37 mouse cellular contexts compared by ENCODE assay signal in the genomic region with DNA sequence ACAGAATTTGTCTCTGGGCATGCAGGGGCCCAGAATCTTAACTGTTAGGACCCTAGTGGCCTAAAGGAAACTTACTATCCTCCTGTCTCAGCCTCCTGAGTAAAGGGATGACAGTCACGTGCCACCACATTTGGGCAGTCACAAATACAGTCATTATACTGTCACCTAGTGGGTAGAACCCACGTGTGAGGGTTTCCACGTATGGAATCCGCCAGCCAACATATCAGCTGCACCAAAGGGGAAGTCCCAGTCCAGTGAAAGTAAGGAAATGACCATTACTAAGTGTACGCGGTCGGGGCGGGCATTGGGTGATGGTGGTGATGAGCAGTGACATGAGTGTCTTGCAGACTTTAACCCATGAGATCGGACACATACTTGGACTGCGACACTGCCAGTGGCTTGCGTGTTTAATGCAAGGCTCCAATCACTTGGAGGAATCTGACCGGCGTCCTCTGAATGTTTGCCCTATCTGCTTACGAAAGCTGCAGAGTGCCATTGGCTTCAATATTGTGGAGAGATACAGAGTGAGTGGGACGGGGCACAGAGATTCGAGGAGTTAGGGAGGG. TPM values are rescaled to one million over a fixed set of nuclear protein-coding genes. Genes with fewer than 3 reads are reported as not detected.
DNase-seq lines count a peak whose midpoint lies in the region; ATAC-seq and TF ChIP-seq lines count a peak whose summit lies in the region.
"Had no signal": no experiment of that assay in that cellular context is flagged by ENCODE, and none has a peak within 500 bp of the region (broad histone marks: within the 10 kb centered on the region; RNA-seq: fewer than 3 reads in every experiment).

No protein-coding gene starts in this region.

- H3K27me3 ChIP-seq in CH12.LX (replicated peaks), result no peaks in the 10 kb centered on the region
- H3K27me3 ChIP-seq in splenic B cell, adult 2 months (ENCODE audit: control insufficient read depth, insufficient read depth, low read length, poor library complexity, severe bottlenecking), result no peaks in the 10 kb centered on the region
- no peaks in the 10 kb centered on the region for H3K27me3 ChIP-seq in kidney, adult 2 months (replicated peaks; ENCODE audit: control insufficient read depth, insufficient read depth, low read length)
- peaks cover 2% of the 10 kb centered on the region; the same call in 1 of the 2 replicates for H3K27me3 ChIP-seq in forebrain, embryonic 10.5 days (ENCODE audit: poor library complexity, severe bottlenecking)
- H3K27me3 ChIP-seq: embryonic facial prominence, embryonic 12.5 days; hindbrain, embryonic 12.5 days; neural tube, embryonic 13.5 days; stomach, embryonic 15.5 days had no signal

- in situ Hi-C loops in CH12.LX (cut with MboI; ENCODE audit: low pct_ligation_motif_present, low pct_unique_long_range_greater_than_20kb, low sequenced_read_pairs), result no loop called here

- no peak overlapping the region for H3K4me2 ChIP-seq in CH12.LX (ENCODE audit: insufficient read depth, low read depth, poor library complexity, severe bottlenecking)
- H3K4me2 ChIP-seq: embryonic facial prominence, embryonic 12.5 days; heart, embryonic 11.5 days; hindbrain, embryonic 12.5 days; midbrain, embryonic 11.5 days; neural tube, embryonic 13.5 days; stomach, embryonic 15.5 days had no signal

- H3K9me3 ChIP-seq in CH12.LX (replicated peaks; ENCODE audit: low read length), result no peaks in the 10 kb centered on the region
- no peaks in the 10 kb centered on the region for H3K9me3 ChIP-seq in forebrain, embryonic 10.5 days
- H3K9me3 ChIP-seq: embryonic facial prominence, embryonic 12.5 days; hindbrain, embryonic 12.5 days; neural tube, embryonic 13.5 days; stomach, embryonic 15.5 days had no signal

- H3K27ac ChIP-seq in CH12.LX (ENCODE audit: insufficient read depth, low read depth), result no peak overlapping the region
- no peak overlapping the region for H3K27ac ChIP-seq in kidney, adult 2 months (ENCODE audit: insufficient read depth, low read depth, low read length)
- no peak overlapping the region for H3K27ac ChIP-seq in forebrain, embryonic 10.5 days
- H3K27ac ChIP-seq: embryonic facial prominence, embryonic 12.5 days; hindbrain, embryonic 12.5 days; liver, embryonic 14.5 days; neural tube, embryonic 13.5 days; stomach, embryonic 15.5 days had no signal

- H3K36me3 ChIP-seq in CH12.LX (replicated peaks in 1 of 2; ENCODE audit: control insufficient read depth in 1 of 2, insufficient read depth in 1 of 2, low read length in 1 of 2), result peaks cover 18 to 57% of the 10 kb centered on the region in 2 experiments
- H3K36me3 ChIP-seq in splenic B cell, adult 2 months (ENCODE audit: control insufficient read depth, insufficient read depth, low read length, poor library complexity, severe bottlenecking), result no peaks in the 10 kb centered on the region; the same call in none of the 2 replicates
- H3K36me3 ChIP-seq in kidney, adult 2 months (ENCODE audit: control insufficient read depth, insufficient read depth, low read length), result no peaks in the 10 kb centered on the region; the same call in 1 of the 2 replicates
- H3K36me3 ChIP-seq in forebrain, embryonic 10.5 days (replicated peaks), result peaks cover 84% of the 10 kb centered on the region

- 90% methylated on average over 16 of the region's 16 CpGs for WGBS in kidney, adult 2 months
- WGBS in forebrain, embryonic 10.5 days, result 96% methylated on average over 16 of the region's 16 CpGs

- ATAC-seq in megakaryocyte, adult 5-6 weeks (ENCODE audit: poor library complexity, severe bottlenecking), result peak; percentile 65
- ATAC-seq: forebrain, postnatal 0 days; inflammation-experienced regulatory T-cells, adult 6 months; midbrain, embryonic 16.5 days had no signal

- TF ChIP-seq CTCF in CH12.LX (conservative IDR thresholded peaks at IDR 0.05 in 1 of 2, IDR thresholded peaks at IDR 0.05 in 1 of 2; ENCODE audit: low read depth in 2 of 2, low read length in 2 of 2), result peak in 1 of 2 experiments; percentile 36; a peak in 2 of 4 replicates
- TF ChIP-seq CTCF in kidney, adult 2 months (conservative IDR thresholded peaks at IDR 0.05; ENCODE audit: insufficient read depth, insufficient read length, low read depth, low read length), result no peak

- H3K4me1 ChIP-seq in CH12.LX (ENCODE audit: control insufficient read depth in 1 of 2, insufficient read depth in 2 of 2), result peaks cover 27 to 55% of the 10 kb centered on the region in 2 experiments
- H3K4me1 ChIP-seq in kidney, adult 2 months (ENCODE audit: control insufficient read depth, insufficient read depth, low read length), result no peaks in the 10 kb centered on the region
- peaks cover 4% of the 10 kb centered on the region for H3K4me1 ChIP-seq in forebrain, embryonic 10.5 days
- H3K4me1 ChIP-seq: stomach, embryonic 15.5 days had no signal

- TF ChIP-seq EP300 in CH12.LX (IDR thresholded peaks at IDR 0.05; ENCODE audit: low read length), result no peak; the same call in 1 of the 2 replicates

- peak; percentile 20 to 24 for DNase-seq in B cell, adult 2 months
- peak; percentile 51 for DNase-seq in CH12.LX (ENCODE audit: extremely low read depth)
- DNase-seq in splenic B cell, adult 2 months (ENCODE audit: low read depth, low spot score), result peak; percentile 67
- DNase-seq in kidney, adult 2 months, result no peak
- DNase-seq in forebrain, embryonic 10.5 days (ENCODE audit: extremely low spot score, low spot score), result no peak
- DNase-seq: adrenal gland, postnatal 10 days; cerebellum, adult 8-10 months; cerebellum, postnatal 36 days; embryo, embryonic 11 days; forebrain, postnatal 0 days; gastrocnemius, postnatal 10 days; heart, postnatal 36 days; kidney, adult 18-20 months; kidney, postnatal 36 days; layer of hippocampus, postnatal 36 days; liver; lung, adult 2 months; lung, postnatal 10 days had no signal

- H3K9ac ChIP-seq in CH12.LX (ENCODE audit: insufficient read depth, low read depth), result no peak overlapping the region
- H3K9ac ChIP-seq: embryonic facial prominence, embryonic 12.5 days; forebrain, postnatal 0 days; hindbrain, embryonic 12.5 days; liver, embryonic 14.5 days; neural tube, embryonic 13.5 days; stomach, embryonic 15.5 days had no signal

- no peaks in the 10 kb centered on the region for H3K79me2 ChIP-seq in CH12.LX (replicated peaks; ENCODE audit: control insufficient read depth, extremely low read depth, insufficient read depth, poor library complexity, severe bottlenecking)

- TF ChIP-seq RAD21 in CH12.LX (IDR thresholded peaks at IDR 0.05; ENCODE audit: low read depth, low read length), result peak; percentile 17

- dilution Hi-C loops in CH12.LX (cut with MboI; ENCODE audit: extremely low pct_ligation_motif_present, extremely low pct_unique_long_range_greater_than_20kb, low sequenced_read_pairs), result no loop called here

- peak overlapping the region in 1 of 3 experiments; percentile 26 for H3K4me3 ChIP-seq in CH12.LX (replicated peaks in 1 of 3; ENCODE audit: low read depth in 2 of 3, low read length in 2 of 3, poor library complexity in 1 of 3)
- H3K4me3 ChIP-seq in kidney, adult 2 months (ENCODE audit: insufficient read depth, low read depth, low read length), result no peak overlapping the region
- H3K4me3 ChIP-seq in forebrain, embryonic 10.5 days, result no peak overlapping the region
- H3K4me3 ChIP-seq: embryonic facial prominence, embryonic 12.5 days; hindbrain, embryonic 12.5 days; myocyte; neural tube, embryonic 13.5 days; stomach, embryonic 15.5 days had no signal

- no peak for TF ChIP-seq POLR2A in CH12.LX (IDR thresholded peaks at IDR 0.05; ENCODE audit: low read depth, low read length)
- no peak for TF ChIP-seq POLR2A in kidney, adult 2 months (IDR thresholded peaks at IDR 0.05; ENCODE audit: low read depth, low read length)

TF ChIP-seq in CH12.LX, 34 proteins besides CTCF, POLR2A, EP300 and RAD21 (continues in another document):
- TF ChIP-seq MXI1 (IDR thresholded peaks at IDR 0.05; ENCODE audit: low read depth, low read length) (peak; percentile 19; the same call in 1 of the 2 replicates), TCF12 (IDR thresholded peaks at IDR 0.05; ENCODE audit: low read depth, low read length) (no peak; the same call in 1 of the 2 replicates), MAFK (IDR thresholded peaks at IDR 0.05; ENCODE audit: insufficient replicate concordance, low read length) (no peak), IRF4 (IDR thresholded peaks at IDR 0.05; ENCODE audit: low read depth, low read length) (0 out of 2 replicates have a peak, but pooled peaks have one; percentile 9), MAX (IDR thresholded peaks at IDR 0.05; ENCODE audit: low read length) (0 out of 2 replicates have a peak, but pooled peaks have one; percentile 40), ETS1 (conservative IDR thresholded peaks at IDR 0.05; ENCODE audit: low read depth, low read length) (peak; percentile 74)

RNA-seq across cellular contexts. Expression of a gene that starts 8.6 kb away (rescaled TPM):
- total RNA-seq in CH12.LX (2012; rRNA removed) (19.7 and 23.3 TPM in 2 replicates), CH12.LX (2014; rRNA removed) (22.3 and 24.5 TPM in 2 replicates)
- polyA plus RNA-seq in CH12.LX (2012; ENCODE audit: insufficient read length, low read depth), result 18.6 and 23.7 TPM in 2 replicates
- 19.2 and 26.5 TPM in 2 replicates for total RNA-seq in megakaryocyte, adult 5-6 weeks (2015)
- total RNA-seq in megakaryocyte, adult 5-6 weeks (2017), result 51.3 and 51.7 TPM in 2 replicates
- 42.5 and 47.2 TPM in 2 replicates for polyA plus RNA-seq in kidney, adult 2 months (2012; rRNA removed)
- 41.9 and 44.4 TPM in 2 replicates for polyA plus RNA-seq in forebrain, embryonic 10.5 days (2016; fragmentation: Nextera tagmentation; extraction: Ambion mirVana)

RNA-seq across cellular contexts. Expression of a gene that starts 20.6 kb away (rescaled TPM):
- total RNA-seq in CH12.LX (2012; rRNA removed), result 0.08 TPM in 2 replicates
- 0.08 TPM in 1 of 2 replicates, not detected in the other for total RNA-seq in CH12.LX (2014; rRNA removed)
- polyA plus RNA-seq in CH12.LX (2012; ENCODE audit: insufficient read length, low read depth), result not detected in 2 replicates
- total RNA-seq in megakaryocyte, adult 5-6 weeks (2015), result 0.07 TPM in 1 of 2 replicates, not detected in the other
- total RNA-seq in megakaryocyte, adult 5-6 weeks (2017), result 0.08 TPM in 1 of 2 replicates, not detected in the other
- polyA plus RNA-seq in kidney, adult 2 months (2012; rRNA removed), result not detected in 2 replicates
- not detected in 2 replicates for polyA plus RNA-seq in forebrain, embryonic 10.5 days (2016; fragmentation: Nextera tagmentation; extraction: Ambion mirVana)
- total RNA-seq: adrenal gland, postnatal 10 days; ES-E14; forebrain, postnatal 0 days; gastrocnemius, postnatal 10 days; heart, postnatal 36 days; layer of hippocampus, adult 8-10 months; layer of hippocampus, postnatal 36 days; left cerebral cortex, postnatal 14 days had no signal
- polyA plus RNA-seq: embryonic facial prominence, embryonic 12.5 days; forebrain, postnatal 0 days; gonadal fat pad, adult 2 months; heart, embryonic 16.5 days; hindbrain, embryonic 12.5 days; kidney, embryonic 16.5 days; limb, embryonic 11.5 days; liver, embryonic 14.5 days; lung, adult 2 months; midbrain, embryonic 11.5 days; midbrain, embryonic 16.5 days; myocyte; neural tube, embryonic 13.5 days; small intestine, adult 2 months; stomach, embryonic 15.5 days had no signal

RNA-seq across cellular contexts. Expression of a gene that starts 38.9 kb away (rescaled TPM):
- total RNA-seq in CH12.LX (2012; rRNA removed) (2.2 and 3.3 TPM in 2 replicates), CH12.LX (2014; rRNA removed) (1.3 and 1.4 TPM in 2 replicates)
- polyA plus RNA-seq in CH12.LX (2012; ENCODE audit: insufficient read length, low read depth), result 0.76 and 0.79 TPM in 2 replicates
- 4.9 and 6.2 TPM in 2 replicates for total RNA-seq in megakaryocyte, adult 5-6 weeks (2015)
- 6.2 and 7.5 TPM in 2 replicates for total RNA-seq in megakaryocyte, adult 5-6 weeks (2017)
- 20.9 and 24.9 TPM in 2 replicates for polyA plus RNA-seq in kidney, adult 2 months (2012; rRNA removed)
- polyA plus RNA-seq in forebrain, embryonic 10.5 days (2016; fragmentation: Nextera tagmentation; extraction: Ambion mirVana), result 2.2 and 2.8 TPM in 2 replicates

RNA-seq across cellular contexts. Expression of a gene that starts 39.1 kb away (rescaled TPM):
- total RNA-seq in CH12.LX (2012; rRNA removed) (14.1 and 18.3 TPM in 2 replicates), CH12.LX (2014; rRNA removed) (18.7 and 20.9 TPM in 2 replicates)
- polyA plus RNA-seq in CH12.LX (2012; ENCODE audit: insufficient read length, low read depth), result 18.9 and 24.2 TPM in 2 replicates
- total RNA-seq in megakaryocyte, adult 5-6 weeks (2015), result 27.4 and 27.6 TPM in 2 replicates
- total RNA-seq in megakaryocyte, adult 5-6 weeks (2017), result 10.5 and 14.7 TPM in 2 replicates
- 1.2 and 2.8 TPM in 2 replicates for polyA plus RNA-seq in kidney, adult 2 months (2012; rRNA removed)
- 6.5 and 6.8 TPM in 2 replicates for polyA plus RNA-seq in forebrain, embryonic 10.5 days (2016; fragmentation: Nextera tagmentation; extraction: Ambion mirVana)

Comparison
In these comparisons a context has a peak if more than half of its experiments do, and no peak if none do; other contexts are left out.
1. DNase-seq: peak in B cell, adult 2 months (2 of 2), CH12.LX (single experiment) and splenic B cell, adult 2 months (single experiment); none in kidney, adult 2 months (single experiment) and forebrain, embryonic 10.5 days (single experiment).